Mouse (Mus musculus) adrenal gland (tissue): ENCODE results near the gene Hist2h4.
"Not testable (repeated sequence)": the region's sequence is repeated elsewhere in the genome, so short reads cannot be mapped to it uniquely, and the experiment has no call there.

Experiments
- intact Hi-C: fragments of 180-260 bp; cut with DNase I; formaldehyde crosslinking; loops from one replicate; pipeline ENCODE4 v1.15.1; 2025
- long read RNA-seq, 2 experiments: library from polyadenylated mRNA; unstranded; transcript quantifications; one replicate each; pipeline ENCODE4 v2.0.0; 2020; ENCODE audit warnings: borderline replicate concordance in 1 of 2; ENCODE audit not compliant: insufficient replicate concordance in 1 of 2

Gene Hist2h4
- long read RNA-seq, experiment 1: 0 reads
- long read RNA-seq, experiment 2: 0 reads

GRCm38 (mm10) chr3:96262979-96263550 lies at the start of gene Hist2h4:
TSS of gene Hist2h4 (minus strand) at chr3:96263311.
- intact Hi-C loops: loop anchor here (5.0 kb wide), 1 partner anchor 46 kb away; the partner anchor contains the start of genes Bola1 and Hist2h2ab

- intact Hi-C loops: no loop called here
Observed at GRCm38 (mm10) chr3:96312341-96313098, 49.4 kb upstream of the Hist2h4 start.

GRCm38 (mm10) chr3:96309441-96309840 lies 46.3 kb upstream of the Hist2h4 start:
- intact Hi-C loops: no loop called here

GRCm38 (mm10) chr3:96306506-96306905 lies 43.4 kb upstream of the Hist2h4 start:
- intact Hi-C loops: no loop called here

GRCm38 (mm10) chr3:96302076-96302475 lies 39.0 kb upstream of the Hist2h4 start:
- intact Hi-C loops: no loop called here

GRCm38 (mm10) chr3:96300706-96301529 lies 37.8 kb upstream of the Hist2h4 start:
- intact Hi-C loops: no loop called here

GRCm38 (mm10) chr3:96299562-96299961 lies 36.5 kb upstream of the Hist2h4 start:
- intact Hi-C loops: no loop called here

GRCm38 (mm10) chr3:96298360-96298759 lies 35.2 kb upstream of the Hist2h4 start:
- intact Hi-C loops: no loop called here

GRCm38 (mm10) chr3:96293787-96294186 lies 30.7 kb upstream of the Hist2h4 start, which contains the start of gene Fcgr1:
TSS of gene Fcgr1 (minus strand) at chr3:96293969.
- intact Hi-C loops: no loop called here

GRCm38 (mm10) chr3:96293368-96293767 lies 30.3 kb upstream of the Hist2h4 start:
- intact Hi-C loops: no loop called here

GRCm38 (mm10) chr3:96292641-96293040 lies 29.5 kb upstream of the Hist2h4 start:
- intact Hi-C loops: no loop called here

GRCm38 (mm10) chr3:96290727-96291126 lies 27.6 kb upstream of the Hist2h4 start:
- intact Hi-C loops: not testable (repeated sequence)

- intact Hi-C loops: no loop called here
Observed at GRCm38 (mm10) chr3:96289201-96289600, 26.1 kb upstream of the Hist2h4 start.

GRCm38 (mm10) chr3:96287334-96287733 lies 24.2 kb upstream of the Hist2h4 start:
- intact Hi-C loops: not testable (repeated sequence)

GRCm38 (mm10) chr3:96284457-96284856 lies 21.3 kb upstream of the Hist2h4 start:
- intact Hi-C loops: loop anchor here (5.0 kb wide), 1 partner anchor 218 kb away; no protein-coding TSS in a partner anchor

GRCm38 (mm10) chr3:96280660-96281059 lies 17.5 kb upstream of the Hist2h4 start:
- intact Hi-C loops: loop anchor here (5.0 kb wide), 1 partner anchor 222 kb away; no protein-coding TSS in a partner anchor

GRCm38 (mm10) chr3:96277800-96278624 lies 14.9 kb upstream of the Hist2h4 start:
- intact Hi-C loops: loop anchor here (5.0 kb wide), 1 partner anchor 164 kb away; no protein-coding TSS in a partner anchor

- intact Hi-C loops: loop anchor here (5.0 kb wide), 1 partner anchor 165 kb away; no protein-coding TSS in a partner anchor
Observed at GRCm38 (mm10) chr3:96277428-96277799, 14.3 kb upstream of the Hist2h4 start.

GRCm38 (mm10) chr3:96273591-96274465 lies 10.7 kb upstream of the Hist2h4 start:
- intact Hi-C loops: no loop called here
